Mouse (Mus musculus): ENCODE measurements around the gene Pomt1. TPM values are rescaled to one million over a fixed set of nuclear protein-coding genes. Genes with fewer than 3 reads are reported as not detected.

Gene Pomt1
- polyA plus RNA-seq, 1 experiment = 14.7 TPM

DNA sequence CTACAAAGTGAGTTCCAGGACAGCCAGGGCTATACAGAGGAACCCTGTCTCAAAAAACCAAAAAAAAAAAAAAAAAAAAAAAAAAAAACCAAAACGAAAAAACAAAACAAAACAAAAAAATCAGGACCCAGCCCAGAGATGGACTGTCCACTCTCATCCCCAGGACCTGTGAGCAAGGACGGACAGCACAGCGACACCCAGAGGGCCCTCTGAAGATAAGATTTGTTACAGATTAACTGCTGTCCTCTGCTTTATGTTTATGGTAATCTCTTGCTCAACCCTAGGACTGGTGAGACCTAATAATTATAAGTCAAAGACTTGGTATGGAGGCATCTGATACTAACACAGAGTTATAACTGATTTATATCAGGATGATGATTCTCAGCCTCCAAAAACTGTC, 39.4 kb downstream of the Pomt1 start:
- no peaks in the 10 kb centered on the region for H3K27me3 ChIP-seq (ENCODE audit: control insufficient read depth, insufficient read depth, insufficient read length)
- no peaks in the 10 kb centered on the region for H3K79me2 ChIP-seq (ENCODE audit: control insufficient read depth, insufficient read depth)
- no peak for TF ChIP-seq SRF (IDR thresholded peaks at IDR 0.05; ENCODE audit: control insufficient read depth, insufficient read length, low read depth)
- H3ac ChIP-seq (ENCODE audit: control insufficient read depth, insufficient read length) = no peak overlapping the region
- peaks cover 17% of the 10 kb centered on the region for H3K36me3 ChIP-seq (ENCODE audit: control insufficient read depth, insufficient read depth)
- H3K4me2 ChIP-seq (ENCODE audit: low read depth) = no peak overlapping the region
- H3K4me3 ChIP-seq = no peak overlapping the region

DNA sequence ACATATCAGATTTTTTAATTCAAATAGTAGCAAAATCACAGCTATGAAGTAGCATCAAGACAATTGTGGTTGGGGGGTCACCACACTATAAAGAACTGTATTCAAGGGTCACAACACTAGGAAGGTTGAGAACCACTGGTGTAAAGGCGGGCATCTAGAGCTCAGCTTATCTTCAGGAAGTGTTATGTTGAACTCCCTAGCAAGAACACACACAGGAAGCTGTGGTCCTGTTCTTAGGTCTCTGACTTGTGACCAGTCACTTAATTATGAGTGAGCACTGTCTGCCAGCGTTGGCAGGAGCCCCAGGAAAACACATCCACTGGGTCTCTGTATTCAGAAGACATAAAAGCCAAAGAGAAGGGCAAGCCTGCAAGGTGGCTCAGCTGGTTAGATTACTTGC, 45.9 kb downstream of the Pomt1 start:
- H3K4me3 ChIP-seq = no peak overlapping the region
- no peak for TF ChIP-seq SRF (IDR thresholded peaks at IDR 0.05; ENCODE audit: control insufficient read depth, insufficient read length, low read depth)
- TF ChIP-seq POLR2AphosphoS2 (IDR thresholded peaks at IDR 0.05; ENCODE audit: insufficient read length, low read depth) = no peak
- TF ChIP-seq USF1 (IDR thresholded peaks at IDR 0.05; ENCODE audit: low read depth) = no peak
- TF ChIP-seq TCF3 (IDR thresholded peaks at IDR 0.05; ENCODE audit: insufficient read length, low read depth) = no peak
- TF ChIP-seq MAX (IDR thresholded peaks at IDR 0.05; ENCODE audit: low read depth) = no peak
- no peak for TF ChIP-seq MYOG (IDR thresholded peaks at IDR 0.05; ENCODE audit: control insufficient read depth in 1 of 3, insufficient read depth in 1 of 3, insufficient read length in 2 of 3, low read depth in 2 of 3)
- TF ChIP-seq MYOD1 (IDR thresholded peaks at IDR 0.05; ENCODE audit: control insufficient read depth in 1 of 3, insufficient read length in 2 of 3, low read depth in 2 of 3) = no peak
- TF ChIP-seq CEBPB (IDR thresholded peaks at IDR 0.05; ENCODE audit: insufficient read depth, poor library complexity, severe bottlenecking) = no peak
- TF ChIP-seq POLR2A (IDR thresholded peaks at IDR 0.05; ENCODE audit: insufficient read length, low read depth) = no peak
- TF ChIP-seq E2F4 (IDR thresholded peaks at IDR 0.05; ENCODE audit: insufficient read depth) = no peak
- TF ChIP-seq REST (IDR thresholded peaks at IDR 0.05; ENCODE audit: insufficient read depth, insufficient read length) = no peak
- TF ChIP-seq TCF12 (IDR thresholded peaks at IDR 0.05; ENCODE audit: insufficient read depth, poor library complexity, severe bottlenecking) = no peak
- H3K27me3 ChIP-seq (ENCODE audit: control insufficient read depth, insufficient read depth, insufficient read length) = no peaks in the 10 kb centered on the region
- H3K79me2 ChIP-seq (ENCODE audit: control insufficient read depth, insufficient read depth) = peaks cover 12% of the 10 kb centered on the region
- no peak overlapping the region for H3K4me2 ChIP-seq (ENCODE audit: low read depth)
- peaks cover 28% of the 10 kb centered on the region for H3K36me3 ChIP-seq (ENCODE audit: control insufficient read depth, insufficient read depth)
- H3ac ChIP-seq (ENCODE audit: control insufficient read depth, insufficient read length) = no peak overlapping the region

DNA sequence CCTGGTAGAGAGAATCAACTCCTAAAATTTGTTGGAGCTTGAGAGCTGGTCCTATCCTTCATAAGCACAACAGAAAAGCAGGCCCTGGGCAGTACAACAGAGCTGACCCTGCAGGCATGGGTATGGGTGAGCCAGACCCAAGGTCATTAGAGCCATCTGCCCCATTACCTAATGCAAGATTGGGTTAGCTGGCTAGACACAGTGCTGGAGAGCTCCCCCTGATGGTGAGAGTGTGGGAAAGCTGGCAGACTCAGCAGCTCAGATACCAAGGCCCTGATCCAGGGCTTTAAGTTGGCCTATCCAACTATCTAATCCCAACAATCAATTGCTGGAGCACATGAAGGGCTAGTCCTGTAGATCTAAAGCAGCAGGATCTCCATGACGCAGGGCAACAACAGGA, 46.3 kb downstream of the Pomt1 start:
- Histone ChIP-seq H3K36me3 (ENCODE audit: control insufficient read depth, insufficient read depth) (peaks cover 28% of the 10 kb centered on the region), H3K4me2 (ENCODE audit: low read depth) (no peak overlapping the region), H3ac (ENCODE audit: control insufficient read depth, insufficient read length) (no peak overlapping the region), H3K27me3 (ENCODE audit: control insufficient read depth, insufficient read depth, insufficient read length) (no peaks in the 10 kb centered on the region), H3K4me3 (no peak overlapping the region), H3K79me2 (ENCODE audit: control insufficient read depth, insufficient read depth) (peaks cover 17% of the 10 kb centered on the region)
- TF ChIP-seq TCF3 (IDR thresholded peaks at IDR 0.05; ENCODE audit: insufficient read length, low read depth) (no peak), REST (IDR thresholded peaks at IDR 0.05; ENCODE audit: insufficient read depth, insufficient read length) (no peak), MYOG (IDR thresholded peaks at IDR 0.05; ENCODE audit: control insufficient read depth in 1 of 3, insufficient read depth in 1 of 3, insufficient read length in 2 of 3, low read depth in 2 of 3) (no peak), CEBPB (IDR thresholded peaks at IDR 0.05; ENCODE audit: insufficient read depth, poor library complexity, severe bottlenecking) (no peak), TCF12 (IDR thresholded peaks at IDR 0.05; ENCODE audit: insufficient read depth, poor library complexity, severe bottlenecking) (no peak), POLR2AphosphoS2 (IDR thresholded peaks at IDR 0.05; ENCODE audit: insufficient read length, low read depth) (no peak), USF1 (IDR thresholded peaks at IDR 0.05; ENCODE audit: low read depth) (no peak), E2F4 (IDR thresholded peaks at IDR 0.05; ENCODE audit: insufficient read depth) (no peak), MAX (IDR thresholded peaks at IDR 0.05; ENCODE audit: low read depth) (no peak)

DNA sequence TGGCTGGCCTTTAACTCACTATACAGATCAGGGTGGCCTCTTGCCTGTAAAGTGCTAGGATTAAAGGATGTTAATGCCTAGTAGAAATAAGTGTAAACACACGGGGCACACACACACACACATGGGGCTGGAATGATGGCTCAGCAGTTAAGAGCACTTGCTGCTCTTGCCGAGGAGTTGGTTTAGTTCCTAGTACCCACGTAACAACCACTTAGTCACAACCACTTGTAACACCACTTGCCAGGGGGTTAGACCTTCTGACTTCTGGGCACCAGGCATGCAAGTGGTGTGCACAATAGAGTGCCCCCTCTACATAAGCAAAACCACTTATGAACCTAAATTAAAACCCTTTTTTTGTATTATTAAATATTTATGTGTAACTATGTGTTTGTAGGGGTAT, 47.6 kb downstream of the Pomt1 start:
- Histone ChIP-seq H3K27me3 (ENCODE audit: control insufficient read depth, insufficient read depth, insufficient read length) (no peaks in the 10 kb centered on the region), H3K79me2 (ENCODE audit: control insufficient read depth, insufficient read depth) (peaks cover 23% of the 10 kb centered on the region), H3K4me3 (no peak overlapping the region), H3K4me2 (ENCODE audit: low read depth) (no peak overlapping the region), H3K36me3 (ENCODE audit: control insufficient read depth, insufficient read depth) (peaks cover 24% of the 10 kb centered on the region), H3ac (ENCODE audit: control insufficient read depth, insufficient read length) (no peak overlapping the region)
- TF ChIP-seq SRF (IDR thresholded peaks at IDR 0.05; ENCODE audit: control insufficient read depth, insufficient read length, low read depth) = no peak

DNA sequence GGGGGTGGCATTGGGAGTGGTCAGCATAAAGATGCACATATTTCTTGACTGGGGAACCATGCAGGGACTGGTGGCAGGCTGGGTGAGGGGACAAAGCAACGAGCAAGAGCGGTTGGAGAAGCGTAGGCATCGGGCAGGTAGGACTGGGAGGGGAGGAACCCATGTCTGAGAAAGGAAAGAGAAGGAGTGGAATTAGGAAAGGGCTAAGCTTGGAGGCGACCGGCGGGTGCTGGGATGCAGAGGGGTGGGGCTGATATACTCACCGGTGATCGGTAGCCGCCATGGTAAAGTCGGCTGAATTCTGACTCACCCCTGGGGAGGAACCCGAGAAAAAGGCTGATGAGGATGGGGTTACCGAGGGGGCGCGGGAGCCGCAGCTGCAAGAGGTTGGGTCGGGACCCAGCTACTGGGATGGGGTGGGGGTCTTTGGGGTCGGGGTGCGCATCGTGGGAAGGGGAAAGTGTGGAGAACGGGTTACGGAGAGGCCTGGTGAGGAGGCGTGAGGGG, 51.0 kb downstream of the Pomt1 start, which contains the start of gene Golga2:
Gene Golga2 (plus strand): TSS at position 51 of the 507 bp plus-strand sequence.
- TF ChIP-seq SRF (IDR thresholded peaks at IDR 0.05; ENCODE audit: control insufficient read depth, insufficient read length, low read depth) = no peak
- no peak for TF ChIP-seq MYOG (IDR thresholded peaks at IDR 0.05; ENCODE audit: control insufficient read depth in 1 of 3, insufficient read depth in 1 of 3, insufficient read length in 2 of 3, low read depth in 2 of 3)
- TF ChIP-seq TCF3 (IDR thresholded peaks at IDR 0.05; ENCODE audit: insufficient read length, low read depth) = no peak
- TF ChIP-seq E2F4 (IDR thresholded peaks at IDR 0.05; ENCODE audit: insufficient read depth) = no peak
- no peak for TF ChIP-seq CEBPB (IDR thresholded peaks at IDR 0.05; ENCODE audit: insufficient read depth, poor library complexity, severe bottlenecking)
- TF ChIP-seq REST (IDR thresholded peaks at IDR 0.05; ENCODE audit: insufficient read depth, insufficient read length) = no peak
- TF ChIP-seq MYOD1 (IDR thresholded peaks at IDR 0.05; ENCODE audit: control insufficient read depth in 1 of 3, insufficient read length in 2 of 3, low read depth in 2 of 3) = no peak
- no peak for TF ChIP-seq TCF12 (IDR thresholded peaks at IDR 0.05; ENCODE audit: insufficient read depth, poor library complexity, severe bottlenecking)
- TF ChIP-seq USF1 (IDR thresholded peaks at IDR 0.05; ENCODE audit: low read depth) = no peak
- Histone ChIP-seq H3K27me3 (ENCODE audit: control insufficient read depth, insufficient read depth, insufficient read length) (no peaks in the 10 kb centered on the region), H3K4me2 (ENCODE audit: low read depth) (peak within 1 kb of the TSS; percentile 95), H3K79me2 (ENCODE audit: control insufficient read depth, insufficient read depth) (peaks cover 51% of the 10 kb centered on the region), H3ac (ENCODE audit: control insufficient read depth, insufficient read length) (peak within 1 kb of the TSS; percentile 62), H3K4me3 (peak within 1 kb of the TSS; percentile 88), H3K36me3 (ENCODE audit: control insufficient read depth, insufficient read depth) (peaks cover 4% of the 10 kb centered on the region)

All from myocyte (in vitro differentiated cells).